Mouse (Mus musculus) granulocyte monocyte progenitor cell, adult 5-6 weeks (primary cell): Measurements from ENCODE around the gene Cryba1. TPM values are rescaled to one million over a fixed set of nuclear protein-coding genes. Genes with fewer than 3 reads are reported as not detected.

Source experiments
- ATAC-seq: replicated peaks from 2 replicates; pipeline ENCODE4 v1.8.0; 2016; ENCODE audit warnings: mild to moderate bottlenecking, moderate TSS enrichment, inconsistent platforms; ENCODE audit not compliant: poor library complexity, severe bottlenecking
- total RNA-seq, 2 experiments: library from RNA; stranded (forward) in 1 of 2; stranded (reverse) in 1 of 2; fragments of 200-712, 200-1000 nt in 1 of 2; fragments of >200 nt in 1 of 2; fragmentation: Nextera tagmentation in 1 of 2; gene quantifications; 2 replicates each; pipeline ENCODE4 v1.2.3; 2014 to 2017

Gene Cryba1
- total RNA-seq, 2 experiments from 2014 or later, result not detected

DNA sequence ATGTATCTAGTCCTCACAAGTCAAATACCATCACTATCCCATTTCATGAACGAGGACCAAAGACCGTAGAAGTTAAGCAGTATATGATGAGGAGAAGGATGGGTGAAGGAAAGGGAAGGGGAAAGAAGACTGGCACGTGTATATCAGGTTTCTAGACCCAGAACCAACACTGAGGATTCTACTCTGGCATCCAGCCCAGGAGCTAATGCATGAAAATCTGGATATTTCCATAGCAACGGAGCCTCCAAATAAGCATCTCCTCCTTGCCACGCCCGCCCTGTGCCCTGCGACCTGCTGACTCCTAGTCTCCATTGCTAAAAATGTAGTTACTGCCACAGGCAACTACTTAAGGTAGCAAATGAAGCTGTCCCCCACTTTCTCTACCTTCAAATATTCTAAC lies 317 bp downstream of the Cryba1 start:
- no peak for ATAC-seq

DNA sequence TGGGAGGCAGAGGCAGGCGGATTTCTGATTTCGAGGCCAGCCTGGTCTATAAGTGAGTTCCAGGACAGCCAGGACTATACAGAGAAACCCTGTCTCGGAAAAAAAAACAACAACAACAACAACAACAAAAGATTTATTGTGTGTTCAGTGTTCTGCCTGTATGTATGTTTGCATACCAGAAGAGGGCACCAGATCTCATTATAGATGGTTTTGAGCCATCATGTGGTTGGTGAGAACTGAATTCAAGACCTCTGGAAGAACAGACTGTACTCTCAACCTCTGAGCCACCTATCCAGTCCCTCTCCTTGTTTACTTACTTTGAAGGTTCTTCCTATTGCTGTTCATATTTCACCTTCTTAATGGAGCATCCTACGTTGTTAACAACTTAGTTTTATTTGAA lies 3.7 kb downstream of the Cryba1 start:
- ATAC-seq, result no peak

- no peak for ATAC-seq
These were observed 6.0 kb downstream of the Cryba1 start for GRCm38 (mm10) chr11:77719055-77719454.

GRCm38 (mm10) chr11:77713736-77714135 lies 11.3 kb downstream of the Cryba1 start:
- no peak for ATAC-seq

- no peak for ATAC-seq
These were observed 16.0 kb downstream of the Cryba1 start for GRCm38 (mm10) chr11:77709039-77709438.

DNA sequence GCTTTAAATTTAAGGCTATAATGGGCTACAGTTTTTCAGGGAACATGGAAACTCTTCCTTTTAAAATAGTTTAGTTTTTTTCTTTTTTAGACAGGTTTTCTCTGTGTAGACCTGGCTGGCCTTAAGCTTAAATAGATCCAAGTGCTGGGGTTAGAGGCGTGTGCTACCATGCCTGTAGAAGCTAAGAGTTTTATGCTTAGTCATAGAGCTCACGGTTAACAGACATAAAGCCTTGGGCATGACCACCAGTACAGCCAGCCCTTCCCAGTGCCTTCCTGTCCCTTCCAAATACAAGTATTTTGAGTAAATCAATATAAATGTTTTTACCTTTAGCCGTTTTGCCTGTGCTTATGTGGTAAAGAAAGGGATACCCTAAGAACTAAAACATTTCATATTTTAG lies 19.2 kb downstream of the Cryba1 start:
- ATAC-seq, result no peak

DNA sequence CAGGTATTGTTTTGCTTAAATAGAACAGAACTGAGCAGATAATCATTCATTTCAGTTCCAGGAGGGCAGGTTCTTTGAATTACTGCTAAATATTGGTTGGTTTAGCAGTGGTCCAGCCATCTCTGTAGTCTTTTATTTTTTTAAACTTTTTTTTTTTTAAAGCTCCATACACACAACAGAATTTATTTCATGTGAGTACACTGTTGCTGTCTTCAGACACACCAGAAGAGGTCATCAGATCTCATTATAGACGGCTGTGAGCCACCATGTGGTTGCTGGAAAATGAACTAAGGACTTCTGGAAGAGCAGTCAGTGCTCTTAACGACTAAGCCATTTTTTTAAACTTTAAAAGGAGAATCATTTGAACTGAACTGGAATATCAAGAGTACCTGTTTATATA lies 27.9 kb downstream of the Cryba1 start:
- no peak for ATAC-seq

DNA sequence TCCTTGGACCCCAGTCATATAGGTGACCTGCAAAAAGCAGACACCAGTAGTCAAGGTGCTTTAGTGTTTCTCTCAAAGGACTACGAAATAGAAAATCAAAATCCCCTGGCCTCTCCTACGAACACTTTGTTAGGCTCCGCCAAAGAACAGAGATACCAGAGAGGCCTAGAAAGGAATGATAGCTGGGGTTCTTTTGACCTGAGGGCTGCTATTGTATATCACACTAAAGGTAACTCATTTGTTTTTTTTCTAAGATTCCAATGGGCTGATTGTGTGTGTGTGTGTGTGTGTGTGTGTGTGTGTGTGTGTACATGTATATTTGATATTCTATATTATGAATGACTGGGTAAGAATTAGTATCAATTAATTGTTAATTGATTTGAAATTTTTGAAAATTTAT lies 32.1 kb downstream of the Cryba1 start:
- ATAC-seq, result no peak

DNA sequence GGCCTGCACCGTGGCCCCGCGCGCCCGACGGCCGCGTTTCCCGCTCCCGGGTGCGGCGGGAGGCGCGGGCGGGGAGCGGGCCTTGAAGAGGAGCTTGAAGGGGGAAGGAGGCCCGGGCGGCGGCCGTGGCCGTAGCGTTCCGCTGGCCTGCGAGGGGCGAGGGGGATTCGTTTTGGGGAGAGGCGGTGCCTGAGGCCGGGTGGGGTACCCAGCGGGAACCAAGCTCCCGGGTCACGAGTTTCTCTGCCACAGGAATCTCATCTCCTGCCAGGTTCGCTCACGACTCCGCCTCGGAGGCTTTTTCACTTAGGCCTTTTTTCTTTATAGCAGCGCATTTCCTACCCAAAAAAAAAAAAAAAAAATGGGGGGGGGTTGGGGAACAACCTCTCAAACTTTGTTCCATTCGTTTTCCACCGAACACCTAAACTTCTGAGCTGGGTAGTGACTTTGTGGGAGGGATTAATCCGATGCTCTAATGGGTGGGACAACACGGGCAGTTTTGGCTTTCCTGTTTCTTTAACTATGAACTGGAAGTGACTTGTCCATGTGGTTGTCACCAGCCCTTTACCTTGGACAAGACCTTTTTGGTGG lies 37.4 kb downstream of the Cryba1 start:
- ATAC-seq, result no peak; the same call in 1 of the 2 replicates

DNA sequence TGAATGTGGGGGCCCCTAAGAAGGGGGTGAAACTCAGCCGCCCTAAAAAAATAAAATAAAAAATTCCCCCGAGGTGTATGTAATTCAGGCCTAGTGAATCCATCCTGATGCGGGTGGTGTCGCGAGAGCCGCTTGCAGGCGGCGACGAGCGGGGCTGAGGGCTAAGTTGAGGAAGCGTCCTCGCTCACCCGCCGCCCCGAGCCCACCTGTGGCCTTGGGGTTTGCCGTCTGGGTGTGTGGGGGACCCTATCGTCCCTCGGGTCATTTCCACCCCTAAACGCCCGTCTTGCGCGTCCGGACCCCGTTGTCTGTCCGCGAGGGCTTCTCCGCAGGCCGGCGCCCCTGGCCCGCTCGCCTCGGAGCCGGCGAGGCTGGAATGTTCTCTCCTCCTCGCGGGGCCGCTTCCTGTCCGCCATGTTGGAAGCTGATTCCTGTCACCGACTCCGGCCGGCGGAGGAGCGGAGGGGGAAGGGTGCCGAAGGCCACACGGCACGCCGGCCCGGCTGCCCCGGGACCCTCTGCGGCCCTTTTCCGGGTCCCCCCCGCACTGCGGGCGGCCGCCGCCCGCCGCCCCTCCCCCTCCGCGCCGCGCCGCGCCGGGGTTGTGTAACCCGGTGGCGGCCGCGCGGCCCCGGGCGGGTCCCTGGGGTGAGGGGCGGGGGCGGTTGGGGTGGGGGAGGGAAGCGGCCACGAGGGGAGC lies 38.1 kb downstream of the Cryba1 start:
- peak; percentile 26 for ATAC-seq

GRCm38 (mm10) chr11:77686346-77686840 lies 38.7 kb downstream of the Cryba1 start:
- ATAC-seq, result no peak

- peak; percentile 94 for ATAC-seq
These were observed 39.5 kb downstream of the Cryba1 start, which contains the start of gene Nufip2 for GRCm38 (mm10) chr11:77685383-77686265. Nufip2 (plus strand) TSS chr11:77686155.

- no peak for ATAC-seq
These were observed 40.2 kb downstream of the Cryba1 start for GRCm38 (mm10) chr11:77684896-77685295.

DNA sequence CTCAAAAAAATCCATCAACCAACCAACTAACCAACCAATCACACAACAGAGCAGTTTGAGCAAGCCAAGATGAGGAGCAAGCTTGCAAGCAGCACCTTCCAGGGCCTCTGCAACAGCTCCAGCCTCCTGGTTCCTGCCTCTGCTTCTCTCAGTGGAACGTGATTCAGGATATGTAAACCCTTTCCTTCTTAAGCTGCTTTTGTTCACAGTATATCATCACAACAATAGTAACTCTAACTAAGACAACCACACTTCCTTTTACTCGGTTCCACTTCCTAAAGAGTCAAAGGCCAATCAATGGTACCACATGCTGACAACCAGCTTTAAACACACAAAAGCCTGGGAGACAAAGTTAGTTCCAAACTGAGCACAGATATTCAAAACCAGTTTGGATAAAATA lies 45.1 kb downstream of the Cryba1 start:
- ATAC-seq, result peak; percentile 35; the same call in 1 of the 2 replicates

- no peak for ATAC-seq
These were observed 51.6 kb downstream of the Cryba1 start for GRCm38 (mm10) chr11:77673428-77673991.

DNA sequence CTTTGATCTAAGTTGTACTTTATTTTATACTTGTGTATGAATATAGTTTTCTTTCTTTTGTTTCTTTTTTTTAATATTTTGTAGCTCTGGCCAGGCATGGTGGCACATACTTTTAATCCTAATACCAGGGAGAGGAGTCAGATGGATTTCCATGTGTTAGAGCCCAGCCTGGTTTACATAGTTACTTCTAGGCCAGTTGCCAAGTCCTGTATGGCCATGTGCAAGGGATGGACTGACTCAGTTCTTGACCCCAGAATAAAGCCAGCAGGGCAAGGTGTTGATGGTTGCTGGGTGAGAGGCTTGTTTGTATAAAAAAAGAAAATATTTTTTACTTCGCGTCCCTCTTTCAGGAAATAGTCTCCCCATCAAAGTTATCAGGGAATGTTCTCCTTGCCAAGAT lies 52.3 kb downstream of the Cryba1 start:
- no peak for ATAC-seq

Other genes starting within 250 kb of the Cryba1 start
- 14.9 and 20.0 TPM in 2 replicates for gene Ankrd13b, start 235.6 kb downstream of the Cryba1 start, total RNA-seq (2014; fragmentation: Nextera tagmentation)
- 3.1 and 4.8 TPM in 2 replicates for gene Ankrd13b, start 235.6 kb downstream of the Cryba1 start, total RNA-seq (2017)
- gene Git1, start 231.7 kb downstream of the Cryba1 start, total RNA-seq (2014; fragmentation: Nextera tagmentation), result 33.6 and 47.7 TPM in 2 replicates
- gene Git1, start 231.7 kb downstream of the Cryba1 start, total RNA-seq (2017), result 10.3 and 16.4 TPM in 2 replicates
- 3.4 and 9.6 TPM in 2 replicates for gene Abhd15, start 210.2 kb downstream of the Cryba1 start, total RNA-seq (2014; fragmentation: Nextera tagmentation)
- 2.6 and 3.6 TPM in 2 replicates for gene Abhd15, start 210.2 kb downstream of the Cryba1 start, total RNA-seq (2017)
- gene Trp53i13, start 209.3 kb downstream of the Cryba1 start, total RNA-seq (2014; fragmentation: Nextera tagmentation), result 2.5 and 3.3 TPM in 2 replicates
- 1.8 and 2.8 TPM in 2 replicates for gene Trp53i13, start 209.3 kb downstream of the Cryba1 start, total RNA-seq (2017)
- not detected in 2 replicates for gene Gm10392, start 206.1 kb downstream of the Cryba1 start, total RNA-seq (2014; fragmentation: Nextera tagmentation)
- 0.52 TPM in 1 of 2 replicates, not detected in the other for gene Gm10392, start 206.1 kb downstream of the Cryba1 start, total RNA-seq (2017)
- 22.9 and 23.6 TPM in 2 replicates for gene Taok1, start 117.5 kb downstream of the Cryba1 start, total RNA-seq (2014; fragmentation: Nextera tagmentation)
- gene Taok1, start 117.5 kb downstream of the Cryba1 start, total RNA-seq (2017), result 30.2 and 36.7 TPM in 2 replicates
- 60.5 and 62.3 TPM in 2 replicates for gene Nufip2, start 39.1 kb downstream of the Cryba1 start, total RNA-seq (2014; fragmentation: Nextera tagmentation)
- gene Nufip2, start 39.1 kb downstream of the Cryba1 start, total RNA-seq (2017), result 89.1 and 93.7 TPM in 2 replicates
- gene Myo18a, start 38.0 kb upstream of the Cryba1 start, total RNA-seq (2014; fragmentation: Nextera tagmentation), result 31.9 and 49.3 TPM in 2 replicates
- gene Myo18a, start 38.0 kb upstream of the Cryba1 start, total RNA-seq (2017), result 62.6 and 66.5 TPM in 2 replicates
- gene Gm10277, start 62.5 kb upstream of the Cryba1 start, total RNA-seq (2014; fragmentation: Nextera tagmentation), result not detected in 2 replicates
- 1.0 TPM in 1 of 2 replicates, not detected in the other for gene Gm10277, start 62.5 kb upstream of the Cryba1 start, total RNA-seq (2017)
- not detected in 2 replicates for gene Pipox, start 168.8 kb upstream of the Cryba1 start, total RNA-seq (2014; fragmentation: Nextera tagmentation)
- 0.39 and 0.77 TPM in 2 replicates for gene Pipox, start 168.8 kb upstream of the Cryba1 start, total RNA-seq (2017)
- gene Sez6, start 205.5 kb upstream of the Cryba1 start, total RNA-seq (2014; fragmentation: Nextera tagmentation), result not detected in 2 replicates
- not detected in 2 replicates for gene Sez6, start 205.5 kb upstream of the Cryba1 start, total RNA-seq (2017)